Mouse (Mus musculus) gastrocnemius, postnatal 14 days (tissue): ENCODE results near the gene Wdr3. TPM values are rescaled to one million over a fixed set of nuclear protein-coding genes. Genes with fewer than 3 reads are reported as not detected.

Experiments
- DNase-seq: peaks from one replicate; pipeline ENCODE4 v3.0.0; 2021; ENCODE audit warnings: mixed read lengths
- intact Hi-C: fragments of 180-260 bp; cut with DNase I; formaldehyde crosslinking; loops from one replicate; pipeline ENCODE4 v1.15.1; 2025; ENCODE audit warnings: low total_unique reads
- long read RNA-seq, 2 experiments: library from polyadenylated mRNA; stranded (forward); transcript quantifications; one replicate each; pipeline ENCODE4 v2.0.0; 2021
- total RNA-seq, 2 experiments: library from RNA; stranded (reverse); gene quantifications; 2 replicates each; pipeline ENCODE4 v1.2.3; 2021

Gene Wdr3
- total RNA-seq = 10 to 100 TPM in 1 of 2 experiments, 1 to 10 TPM in 1; 9.2 to 12.2 TPM
- long read RNA-seq, experiment 1, transcript Wdr3-201 (27 exons, 3,432 nt) = major isoform, 8 of 11 reads
- long read RNA-seq, experiment 1, partial matches to known transcripts = 3 of 11 reads
- long read RNA-seq, experiment 1, other reads (novel, unspliced or antisense) = 0 of 11 reads
- long read RNA-seq, experiment 2, transcript Wdr3-201 (27 exons, 3,432 nt) = major isoform, 14 of 17 reads
- long read RNA-seq, experiment 2, partial matches to known transcripts = 1 of 17 reads
- long read RNA-seq, experiment 2, other reads (novel, unspliced or antisense) = 2 of 17 reads

GRCm38 (mm10) chr3:100162315-100163105 lies at the start of gene Wdr3, which contains the start of gene Gdap2:
Wdr3 (minus strand) TSS chr3:100162407.
Gdap2 (plus strand) TSS chr3:100162381.
- peak; percentile 94 for DNase-seq
- intact Hi-C loops = no loop called here

DNA sequence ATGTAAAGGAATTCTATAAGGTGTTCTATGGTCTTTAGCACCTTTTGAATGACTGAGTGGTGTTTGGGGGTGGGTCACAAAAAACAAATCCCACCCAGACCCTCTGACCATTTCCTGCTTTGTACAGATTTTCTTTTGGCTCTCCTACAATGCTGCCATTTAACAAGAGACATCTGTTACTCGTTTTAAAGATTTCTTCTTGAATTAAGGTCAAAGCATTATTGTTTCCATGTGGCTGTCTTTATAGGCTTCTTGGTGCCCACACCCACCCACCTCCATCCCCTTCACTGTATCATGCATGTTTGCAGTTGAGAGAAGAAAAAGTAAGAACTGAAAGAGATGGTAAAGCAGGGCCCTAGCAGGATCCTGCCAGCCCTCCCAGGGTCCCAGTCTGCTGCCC lies 44.8 kb upstream of the Wdr3 start:
- no peak for DNase-seq
- intact Hi-C loops = no loop called here

DNA sequence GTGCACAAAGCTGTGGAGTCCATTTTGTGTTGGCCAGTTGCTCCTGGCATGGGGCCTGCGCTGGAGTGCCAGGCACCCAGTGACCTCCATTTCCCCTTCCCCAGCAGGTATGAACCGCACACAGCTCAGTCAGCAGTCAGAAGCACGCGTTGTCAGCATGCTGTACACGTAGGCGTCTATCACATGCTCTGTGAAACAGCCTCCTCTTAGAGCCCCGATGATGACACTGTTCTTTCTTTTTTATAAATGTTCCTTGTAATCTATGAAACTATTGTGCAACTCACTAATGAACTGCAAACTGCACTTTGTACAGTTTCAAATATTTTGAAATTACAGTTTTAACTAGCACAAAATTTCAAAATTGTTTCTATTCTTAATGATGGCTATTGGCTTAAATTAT lies 39.3 kb upstream of the Wdr3 start:
- intact Hi-C loops = no loop called here
- DNase-seq = no peak

DNA sequence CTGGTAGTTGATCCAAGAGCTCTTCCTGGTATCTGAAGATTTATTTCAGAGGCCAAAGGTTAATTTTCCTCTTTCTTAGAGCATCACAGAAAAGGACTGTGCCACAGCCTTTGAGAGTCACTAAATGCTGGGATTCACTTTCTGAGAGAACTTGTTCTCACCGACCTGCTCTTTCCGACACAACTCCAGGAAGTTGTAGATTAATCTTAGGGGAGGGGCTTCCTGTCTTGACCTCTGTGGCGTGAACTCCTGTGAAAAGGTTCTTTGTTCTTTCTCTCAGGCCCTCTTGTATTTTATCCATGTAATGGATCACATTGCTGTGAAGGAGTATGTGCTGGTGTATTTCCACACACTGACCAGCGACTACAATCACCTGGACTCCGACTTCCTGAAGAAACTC lies 32.0 kb upstream of the Wdr3 start:
- no peak for DNase-seq
- intact Hi-C loops = no loop called here

DNA sequence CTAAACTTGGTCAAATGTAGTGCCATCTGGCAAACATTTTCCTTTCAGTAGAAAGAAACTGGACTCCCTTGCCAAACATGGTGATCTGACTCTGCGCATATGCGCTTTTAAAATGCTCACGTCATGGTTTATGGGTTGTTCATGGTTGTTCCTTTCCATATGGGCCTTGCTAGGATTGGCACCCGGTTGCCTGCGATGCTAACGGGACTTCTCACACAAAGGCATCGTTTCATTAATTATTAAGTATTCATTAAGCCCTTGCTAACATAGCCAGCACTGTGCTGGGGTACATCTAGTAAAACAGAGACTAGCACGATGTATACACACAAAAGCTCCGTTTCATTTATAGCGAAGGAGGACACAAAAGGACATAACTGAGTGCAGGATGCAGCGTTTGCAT lies 27.7 kb upstream of the Wdr3 start:
- no peak for DNase-seq
- intact Hi-C loops = no loop called here

DNA sequence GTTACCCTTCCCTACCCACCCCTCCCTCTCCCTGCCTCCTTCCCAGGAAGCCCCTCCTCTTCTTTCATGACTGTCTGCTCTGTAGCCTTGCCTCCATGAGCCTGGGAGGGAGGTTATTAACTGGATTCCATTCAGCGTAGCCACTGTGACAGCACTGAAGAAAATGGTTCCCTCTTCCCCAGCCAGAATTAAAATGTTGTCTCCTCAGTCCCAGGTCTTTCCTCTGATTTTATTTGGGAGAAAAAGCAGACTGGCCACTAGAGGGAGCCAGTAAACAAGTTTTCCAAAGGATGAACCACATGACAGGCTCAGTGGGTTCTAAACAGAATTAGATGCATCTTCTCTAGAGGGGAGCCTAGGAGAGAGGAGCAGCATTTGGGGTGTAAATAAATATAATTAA lies 27.2 kb upstream of the Wdr3 start:
- DNase-seq = peak; percentile 20
- intact Hi-C loops = no loop called here

DNA sequence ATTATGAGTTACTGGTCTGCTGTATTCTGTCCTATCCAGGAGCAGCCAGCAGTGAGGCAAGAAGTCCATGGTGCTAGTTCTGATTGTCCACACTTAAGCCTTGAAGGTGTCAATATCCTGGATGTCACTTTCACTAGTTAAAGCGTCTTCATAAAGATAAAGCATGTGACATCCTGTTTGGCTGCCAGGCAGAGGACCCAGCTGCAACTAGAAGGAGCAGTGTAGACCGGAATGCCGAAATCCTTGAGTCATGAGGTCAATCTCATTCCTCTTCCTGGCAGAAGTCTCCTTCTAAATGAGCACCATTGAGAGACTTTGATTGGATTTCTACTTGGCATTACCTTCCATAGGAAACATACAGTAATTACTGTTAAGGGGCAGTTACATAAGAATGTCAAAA lies 18.3 kb upstream of the Wdr3 start:
- intact Hi-C loops = no loop called here
- DNase-seq = no peak

GRCm38 (mm10) chr3:100176031-100176430 lies 13.8 kb upstream of the Wdr3 start:
- intact Hi-C loops = no loop called here

DNA sequence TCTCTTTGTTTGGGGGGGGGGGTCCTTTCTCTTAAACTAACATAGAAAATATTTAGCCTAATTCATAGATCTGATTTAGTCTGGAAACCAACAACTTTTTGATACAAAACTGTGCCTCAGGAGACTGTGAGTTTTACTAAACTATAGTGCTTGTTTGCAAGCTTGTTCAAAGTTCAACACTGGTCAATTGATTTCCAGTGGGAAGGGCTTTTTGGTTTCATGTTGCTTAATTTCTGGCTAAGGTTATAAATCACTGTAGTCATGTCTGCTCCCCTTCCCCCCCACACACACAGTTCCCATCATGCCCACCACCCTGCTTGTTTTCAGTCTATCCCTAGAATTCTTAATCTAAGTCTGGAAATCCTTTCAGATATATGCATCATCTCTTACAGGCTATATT lies 2.8 kb upstream of the Wdr3 start:
- intact Hi-C loops = no loop called here
- no peak for DNase-seq

More at GRCm38 (mm10) chr3:100176031-100176430, 13.8 kb upstream of the Wdr3 start:
- no peak for DNase-seq

DNA sequence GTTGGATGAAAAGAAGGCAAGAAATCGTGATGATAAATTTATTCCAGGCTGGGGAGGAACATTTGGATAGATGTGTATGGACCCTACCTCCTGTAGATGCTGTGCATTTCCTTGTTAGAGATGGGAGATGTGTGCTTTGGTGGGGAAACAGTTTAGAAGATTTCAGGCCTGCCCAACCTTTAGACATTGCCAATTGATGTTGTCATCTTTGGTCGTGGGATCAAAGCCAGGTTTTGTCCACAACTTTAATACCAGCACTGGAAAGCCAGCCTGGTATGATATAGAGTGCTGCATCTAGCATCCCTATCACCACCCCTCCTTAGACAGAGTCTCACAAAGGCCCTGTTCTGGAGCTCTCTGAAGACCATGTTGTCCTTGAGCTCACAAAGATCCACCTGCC lies 1.3 kb upstream of the Wdr3 start:
- intact Hi-C loops = no loop called here
- DNase-seq = no peak

GRCm38 (mm10) chr3:100161665-100162314 lies 417 bp downstream of the Wdr3 start:
- intact Hi-C loops = no loop called here
- no peak for DNase-seq

- no peak for DNase-seq
- intact Hi-C loops = no loop called here
These were observed 1.3 kb downstream of the Wdr3 start for GRCm38 (mm10) chr3:100160682-100161445.

- DNase-seq = no peak
- intact Hi-C loops = no loop called here
These were observed 39.8 kb downstream of the Wdr3 start for GRCm38 (mm10) chr3:100122445-100122844.

DNA sequence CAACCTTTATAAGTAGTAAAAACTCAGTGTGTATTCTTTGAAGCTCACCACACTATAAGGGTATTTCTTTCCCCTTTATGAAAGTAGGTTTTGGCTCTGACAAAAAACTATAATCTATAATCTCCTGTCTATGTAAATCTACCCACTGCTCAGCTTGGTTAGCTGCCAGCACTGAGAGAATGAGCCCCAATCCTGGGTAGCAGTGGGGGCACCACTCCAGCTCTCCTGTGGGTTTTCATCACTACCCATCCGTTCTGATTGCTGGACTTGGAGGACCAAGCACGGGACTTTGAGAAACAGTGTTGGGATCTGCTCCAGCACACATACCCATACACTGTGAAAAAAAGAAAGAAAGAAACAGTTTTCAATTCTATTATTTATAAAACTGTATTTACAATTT lies 40.2 kb downstream of the Wdr3 start:
- intact Hi-C loops = no loop called here
- no peak for DNase-seq

GRCm38 (mm10) chr3:100118681-100119080 lies 43.5 kb downstream of the Wdr3 start:
- intact Hi-C loops = no loop called here
- DNase-seq = no peak

DNA sequence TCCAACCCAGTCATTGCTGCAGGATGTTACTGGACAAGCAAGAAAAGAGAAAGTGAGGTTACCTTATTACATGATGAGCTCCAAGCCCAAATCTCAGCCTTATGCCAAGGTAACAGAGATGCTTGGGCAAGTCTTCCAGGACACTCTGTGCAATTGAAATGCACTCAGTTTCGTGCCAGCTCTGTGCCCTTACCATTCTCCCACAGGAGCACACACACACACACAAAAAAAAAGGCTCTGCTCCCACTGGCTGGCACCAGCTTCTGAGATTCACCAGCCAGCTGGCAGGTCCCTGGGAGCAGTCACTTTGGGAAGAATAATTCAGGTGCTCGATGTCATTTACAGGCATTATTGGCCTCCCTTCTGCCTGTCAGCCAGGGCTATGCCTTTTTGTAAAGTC lies 55.5 kb downstream of the Wdr3 start:
- intact Hi-C loops = no loop called here
- no peak for DNase-seq

DNA sequence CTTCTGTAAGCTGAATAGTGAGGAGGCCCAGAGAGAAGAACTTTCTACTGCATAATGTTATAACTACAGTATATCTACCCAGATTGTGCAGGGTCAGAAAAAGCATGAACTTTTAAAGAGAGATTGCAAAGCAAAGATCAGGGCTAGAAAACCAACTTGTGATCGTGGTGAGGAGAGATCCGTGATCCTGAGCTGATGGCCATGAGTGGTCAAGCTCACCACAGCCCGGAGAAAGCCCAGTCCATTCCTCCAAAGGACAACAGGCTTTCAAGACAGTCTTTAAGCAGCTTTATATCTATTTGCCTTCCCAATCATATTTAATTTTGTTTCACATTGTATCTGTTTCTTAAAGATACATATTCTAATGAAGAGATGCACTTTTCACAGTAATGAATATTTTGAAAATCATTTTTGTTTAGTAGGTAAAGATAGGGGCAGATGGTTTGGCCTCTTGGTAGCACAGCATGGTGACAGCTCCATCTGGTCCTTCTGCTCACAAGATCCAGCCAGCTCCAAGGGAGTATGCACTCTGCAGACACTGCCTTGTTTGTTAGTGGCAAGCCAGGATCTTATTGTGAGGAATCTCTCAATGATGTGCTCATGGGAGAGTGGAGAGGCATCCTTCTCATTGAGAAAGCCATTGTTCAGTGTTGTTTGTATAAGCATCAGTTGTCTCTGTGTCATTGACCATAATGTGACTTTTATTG lies 59.7 kb downstream of the Wdr3 start:
- intact Hi-C loops = no loop called here
- DNase-seq = no peak
